Mouse (Mus musculus) granulocyte monocyte progenitor cell, adult 5-6 weeks (primary cell): ENCODE measurements around the gene Fgfr2. TPM values are rescaled to one million over a fixed set of nuclear protein-coding genes. Genes with fewer than 3 reads are reported as not detected.
A peak's percentile ranks its signal among the peaks of the same experiment; 100 is the strongest.
"Not testable (repeated sequence)": the region's sequence is repeated elsewhere in the genome, so short reads cannot be mapped to it uniquely, and the experiment has no call there.

Source experiments
- ATAC-seq: replicated peaks from 2 replicates; pipeline ENCODE4 v1.8.0; 2016; ENCODE audit warnings: mild to moderate bottlenecking, moderate TSS enrichment, inconsistent platforms; ENCODE audit not compliant: poor library complexity, severe bottlenecking
- total RNA-seq, 2 experiments: library from RNA; stranded (forward) in 1 of 2; stranded (reverse) in 1 of 2; fragments of 200-712, 200-1000 nt in 1 of 2; fragments of >200 nt in 1 of 2; fragmentation: Nextera tagmentation in 1 of 2; gene quantifications; 2 replicates each; pipeline ENCODE4 v1.2.3; 2014 to 2017

Gene Fgfr2
- total RNA-seq, 2 experiments from 2014 or later, result not detected

DNA sequence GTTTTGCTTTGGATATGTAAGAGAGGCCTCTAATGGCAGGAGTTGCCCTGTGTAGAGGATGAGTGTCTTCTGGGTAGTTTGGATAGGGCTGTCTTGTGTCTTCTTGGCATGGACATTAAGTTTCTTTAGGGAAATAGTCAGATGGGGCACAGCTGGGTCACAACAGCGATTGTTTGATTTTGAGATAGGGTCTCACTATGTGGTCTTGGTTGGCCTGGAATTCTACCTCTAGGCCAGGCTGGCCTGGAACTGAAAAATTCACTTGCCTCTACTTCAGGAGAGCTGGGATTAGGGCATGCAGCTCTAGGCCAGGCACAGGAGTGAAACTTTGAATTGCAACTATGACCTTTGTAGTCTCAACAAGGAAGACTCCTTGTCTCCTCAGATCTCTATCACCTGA, 2520.3 kb downstream of the Fgfr2 start:
- no peak for ATAC-seq

- no peak for ATAC-seq
Observed at GRCm38 (mm10) chr7:130600546-130600945, 2522.6 kb downstream of the Fgfr2 start.

DNA sequence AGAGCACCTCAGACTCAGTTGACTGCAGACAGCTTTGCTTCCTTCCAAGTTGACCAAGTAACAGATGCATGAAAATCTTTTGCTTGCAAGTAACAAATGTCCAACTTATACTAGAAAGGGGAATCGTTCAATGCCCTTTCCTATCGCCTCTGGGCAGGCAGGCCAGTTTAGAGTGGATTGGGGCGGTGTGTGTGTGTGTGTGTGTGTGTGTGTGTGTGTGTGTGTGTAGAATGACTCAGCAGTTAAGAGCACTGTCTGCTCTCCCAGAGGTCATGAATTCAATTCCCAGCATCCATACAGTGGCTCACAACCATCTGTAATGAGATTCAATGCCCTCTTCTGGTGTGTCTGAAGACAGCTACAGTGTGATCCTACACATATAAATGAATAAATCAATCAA, 2523.1 kb downstream of the Fgfr2 start:
- no peak for ATAC-seq

DNA sequence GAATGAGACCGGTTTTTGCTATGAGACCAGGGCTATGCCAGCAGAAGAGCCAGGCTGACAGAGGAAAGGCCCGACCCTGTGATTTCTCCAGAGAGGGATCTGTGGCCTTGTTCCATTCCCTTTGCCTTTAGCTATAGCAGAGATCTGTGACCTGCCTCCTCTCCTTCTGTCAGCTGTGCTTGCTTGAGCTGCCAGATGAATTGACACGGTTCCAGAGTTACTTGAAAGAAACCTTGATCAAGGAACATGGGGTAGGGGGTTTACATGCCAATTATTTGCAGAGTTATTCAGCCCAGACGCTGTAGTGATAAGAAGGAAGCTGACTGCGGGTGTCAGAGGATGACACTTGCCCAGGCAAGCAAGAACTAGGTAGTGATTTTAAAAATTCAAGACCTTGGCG, 2525.6 kb downstream of the Fgfr2 start:
- ATAC-seq, result no peak

DNA sequence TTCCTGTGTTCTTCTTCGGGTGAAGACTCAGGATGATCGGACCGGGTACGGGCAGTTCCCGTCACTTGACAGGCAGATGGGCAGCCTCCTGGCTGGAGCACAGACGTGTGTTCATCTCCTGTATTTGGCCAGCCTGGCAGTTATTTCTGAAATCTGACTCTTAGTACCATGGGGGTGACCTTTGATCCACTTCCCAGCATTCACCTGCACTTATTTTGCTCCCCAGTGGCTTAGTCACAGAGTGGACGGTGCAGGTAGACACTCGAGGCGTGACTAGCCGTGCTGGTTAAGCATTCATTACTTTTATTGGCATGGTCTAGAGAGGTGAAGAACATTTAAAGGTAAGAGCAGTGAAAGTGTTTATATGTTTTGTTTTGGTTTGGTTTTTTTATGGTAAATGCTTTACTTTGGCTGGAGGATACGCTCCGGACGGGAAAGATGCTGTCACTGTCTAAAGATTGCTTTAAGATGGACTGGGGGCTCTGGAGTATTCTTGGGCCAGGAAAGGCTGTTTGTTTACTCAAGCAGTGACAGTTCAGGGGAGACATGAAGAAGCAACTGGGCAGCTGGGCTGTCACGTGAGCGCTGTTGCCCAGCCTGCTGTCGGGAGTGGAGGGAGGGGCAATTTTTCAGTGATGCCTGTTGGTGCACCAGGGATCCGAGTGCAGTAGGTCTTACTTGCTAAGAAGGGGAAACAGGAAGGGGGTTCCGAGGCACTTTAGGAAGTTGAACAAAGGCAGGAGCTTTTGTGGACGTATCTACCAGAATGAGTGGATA, 2526.9 kb downstream of the Fgfr2 start:
- not testable (repeated sequence) for ATAC-seq

DNA sequence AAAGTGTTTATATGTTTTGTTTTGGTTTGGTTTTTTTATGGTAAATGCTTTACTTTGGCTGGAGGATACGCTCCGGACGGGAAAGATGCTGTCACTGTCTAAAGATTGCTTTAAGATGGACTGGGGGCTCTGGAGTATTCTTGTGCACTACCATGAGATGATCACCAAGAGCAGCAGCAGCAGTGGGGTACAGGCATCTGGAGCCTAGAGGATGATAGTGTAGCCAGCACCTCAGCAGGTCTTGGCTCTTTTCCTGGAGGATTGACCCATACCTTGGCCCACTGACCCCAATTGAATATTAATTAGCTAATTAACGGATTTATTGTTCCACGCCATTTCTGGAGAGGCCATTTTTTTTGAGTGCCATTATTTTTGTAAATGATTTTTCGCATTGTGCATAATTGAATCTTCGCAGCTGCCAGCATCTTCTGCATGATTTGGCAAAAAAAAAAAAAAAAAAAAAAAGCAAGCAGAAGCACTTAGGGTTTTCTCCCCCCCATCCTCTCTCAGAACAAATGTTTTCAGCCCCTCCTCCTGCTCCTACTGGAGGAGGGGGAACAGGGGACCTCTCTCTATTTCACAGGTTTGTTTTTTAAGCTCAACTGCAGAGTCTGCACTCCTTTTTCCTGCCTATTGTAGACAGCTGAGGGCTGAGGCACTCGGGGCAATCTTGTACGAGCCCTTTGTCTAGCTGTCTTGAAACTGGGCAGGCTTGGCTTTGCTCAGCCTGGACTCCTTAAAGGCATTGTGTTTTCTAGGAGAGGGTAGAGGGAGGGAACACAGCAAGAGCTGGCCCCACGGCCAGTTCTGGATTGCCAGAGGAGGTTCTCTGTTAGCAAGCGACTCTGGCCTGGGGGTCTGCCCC, 2529.5 kb downstream of the Fgfr2 start:
- not testable (repeated sequence) for ATAC-seq

- not testable (repeated sequence) for ATAC-seq
Observed at GRCm38 (mm10) chr7:130592975-130593374, 2530.2 kb downstream of the Fgfr2 start.

DNA sequence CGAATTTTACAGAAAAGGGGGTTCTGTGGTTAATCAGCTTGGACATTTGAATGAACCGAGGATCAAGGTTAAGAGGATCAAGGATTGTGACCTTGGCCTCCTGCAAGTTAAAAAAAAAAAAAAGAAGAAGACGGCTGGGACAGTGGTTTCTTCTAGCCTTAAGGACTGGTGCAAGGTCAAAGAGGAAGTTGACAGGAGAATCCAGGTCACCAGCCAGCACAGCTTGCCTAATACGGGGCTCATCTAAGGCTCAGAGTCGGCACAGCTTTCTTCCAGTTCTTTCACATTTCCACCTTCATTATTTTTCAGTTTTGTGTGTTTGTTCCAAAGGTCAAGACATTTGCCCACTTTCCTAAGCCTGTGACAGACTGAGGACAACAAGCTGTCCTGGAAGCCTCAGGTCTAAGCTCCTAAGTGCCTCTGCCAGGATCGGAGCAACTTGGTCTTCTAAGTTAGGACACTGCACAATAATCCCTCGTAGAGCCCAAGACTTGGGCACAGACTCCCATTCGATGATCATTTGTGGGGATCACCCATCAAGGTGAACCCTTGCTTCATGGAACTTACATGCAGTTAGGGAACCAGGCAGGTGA, 2532.2 kb downstream of the Fgfr2 start:
- peak; percentile 78 for ATAC-seq

DNA sequence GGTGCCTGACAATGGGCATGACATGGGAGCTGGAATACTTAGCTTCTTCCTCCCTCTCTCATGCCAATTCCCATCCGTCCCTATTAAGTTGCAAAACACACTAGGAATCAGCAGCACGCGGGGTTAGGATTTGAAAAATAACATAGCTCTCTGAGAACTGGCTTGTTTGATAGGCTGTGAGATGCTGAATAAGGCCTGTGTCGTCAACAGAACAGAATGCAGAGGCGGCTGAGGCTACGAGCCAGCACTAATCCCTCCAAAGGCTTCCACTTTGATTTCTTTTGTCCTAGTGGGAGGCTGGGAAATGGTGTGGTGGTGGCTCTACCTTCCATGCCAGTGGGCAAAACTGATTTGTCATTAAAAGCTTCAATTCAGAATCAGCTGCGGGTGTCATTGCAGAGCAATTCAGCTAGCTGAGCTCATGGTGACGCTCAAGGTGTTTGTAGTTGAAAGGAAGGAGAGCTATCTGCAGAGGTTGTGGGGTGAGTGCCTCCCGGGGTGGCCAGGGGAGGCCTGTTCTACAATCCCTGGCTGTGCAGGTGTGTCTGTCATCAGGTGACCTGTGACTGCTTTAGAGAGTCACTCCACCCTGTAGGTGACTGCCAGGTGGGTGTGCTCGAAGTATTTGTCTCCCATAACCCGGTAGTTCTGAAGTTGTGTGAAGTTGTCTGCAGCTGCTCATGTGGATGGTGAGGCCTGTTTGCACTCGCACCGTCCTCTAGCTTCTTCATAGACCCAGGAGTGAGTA, 2532.9 kb downstream of the Fgfr2 start:
- ATAC-seq, result 0 out of 2 replicates have a peak, but pooled peaks have one; percentile 1

DNA sequence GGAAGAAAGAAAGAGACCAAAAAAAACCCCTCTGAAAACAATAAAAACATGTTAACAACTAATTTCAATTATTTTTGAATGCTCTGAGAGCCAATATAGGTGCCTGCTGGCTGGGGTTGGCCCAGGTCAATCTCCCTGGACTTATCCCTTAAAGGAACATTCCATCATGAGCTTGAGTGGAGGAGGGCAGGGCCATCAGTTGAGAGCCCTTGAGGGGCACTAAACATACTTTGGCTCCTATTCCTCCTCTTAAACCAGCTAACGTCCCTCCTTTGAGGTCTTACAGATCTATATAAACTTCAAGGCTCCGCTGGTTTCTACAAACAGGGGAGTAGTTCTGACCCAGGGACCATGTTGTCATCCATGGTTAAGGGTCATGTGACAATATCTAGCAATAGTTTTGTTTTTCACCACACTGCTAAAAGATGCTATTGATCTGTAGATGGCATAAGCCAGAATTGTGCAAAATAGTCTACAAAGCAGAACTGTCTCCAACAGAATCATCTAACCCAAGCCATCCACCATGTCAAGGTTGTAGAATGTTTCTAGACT, 2536.6 kb downstream of the Fgfr2 start:
- no peak for ATAC-seq

DNA sequence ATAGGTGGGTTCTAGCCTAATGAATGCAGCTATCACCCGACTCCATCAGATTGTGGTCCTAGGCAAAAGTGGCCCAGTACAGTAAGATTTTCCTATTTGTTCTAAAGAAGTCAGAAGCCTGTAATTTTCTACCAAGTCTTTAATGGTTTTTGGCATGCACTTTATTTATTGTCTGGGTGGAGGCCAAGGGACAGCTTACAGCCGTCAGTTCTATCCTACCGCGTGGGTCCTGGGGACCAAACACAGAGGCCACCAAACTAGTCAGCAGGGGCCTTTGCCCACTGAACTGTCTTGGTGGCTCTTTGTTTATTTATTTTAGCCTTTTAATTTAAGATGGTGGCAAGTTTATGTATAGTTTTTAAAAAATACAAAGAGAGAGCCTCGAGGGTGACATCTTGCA, 2544.5 kb downstream of the Fgfr2 start:
- no peak for ATAC-seq

DNA sequence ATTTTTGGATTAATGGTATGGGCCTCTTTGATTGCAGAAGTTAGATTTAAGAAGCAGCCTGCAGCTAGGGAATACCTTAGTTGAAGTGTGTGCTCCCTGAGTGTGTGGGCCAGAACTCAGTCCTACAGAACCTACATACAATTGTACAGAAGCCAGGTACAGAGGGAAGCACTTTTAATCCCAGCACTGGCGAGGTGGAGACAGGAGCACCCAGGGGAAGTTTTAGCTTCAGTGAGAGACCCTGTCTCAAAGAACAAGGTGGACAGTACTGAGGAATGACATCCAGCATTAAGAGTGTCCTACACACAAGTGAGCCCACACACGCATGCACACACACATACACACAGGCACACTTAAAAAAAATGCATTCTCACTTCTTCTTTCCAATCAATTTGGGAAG, 2545.1 kb downstream of the Fgfr2 start:
- no peak for ATAC-seq

- ATAC-seq, result no peak; the same call in 1 of the 2 replicates
Observed at GRCm38 (mm10) chr7:130577388-130578003, 2545.7 kb downstream of the Fgfr2 start, which contains the start of gene Tacc2. TSS of gene Tacc2 (plus strand) at chr7:130577438.

DNA sequence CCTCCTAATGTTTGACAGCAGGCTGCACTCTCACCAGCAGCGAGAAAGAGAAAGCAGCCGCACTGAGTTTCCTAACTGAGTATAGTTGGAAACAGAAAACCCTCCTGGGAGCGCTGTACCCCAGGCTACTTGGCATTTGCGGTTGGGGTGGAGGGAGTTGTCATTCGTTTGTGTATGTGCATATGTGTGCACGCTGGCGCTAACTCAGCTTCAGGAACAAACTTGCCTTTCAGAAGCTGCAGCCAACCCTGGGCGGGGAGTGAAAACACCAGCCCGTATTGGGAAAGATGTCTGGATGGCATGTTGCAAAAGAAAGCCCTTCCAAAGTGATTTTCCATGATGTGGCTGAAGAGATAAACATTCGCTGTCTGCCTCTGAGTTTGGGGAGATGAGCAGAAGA, 2546.2 kb downstream of the Fgfr2 start:
- peak; percentile 67 for ATAC-seq

GRCm38 (mm10) chr7:130574211-130574991, 2548.7 kb downstream of the Fgfr2 start:
- ATAC-seq, result no peak

GRCm38 (mm10) chr7:130573746-130574145, 2549.4 kb downstream of the Fgfr2 start:
- no peak for ATAC-seq

GRCm38 (mm10) chr7:130572821-130573220, 2550.3 kb downstream of the Fgfr2 start, which contains the start of gene Nsmce4a:
TSS of gene Nsmce4a (minus strand) at chr7:130573118.
- ATAC-seq, result no peak

DNA sequence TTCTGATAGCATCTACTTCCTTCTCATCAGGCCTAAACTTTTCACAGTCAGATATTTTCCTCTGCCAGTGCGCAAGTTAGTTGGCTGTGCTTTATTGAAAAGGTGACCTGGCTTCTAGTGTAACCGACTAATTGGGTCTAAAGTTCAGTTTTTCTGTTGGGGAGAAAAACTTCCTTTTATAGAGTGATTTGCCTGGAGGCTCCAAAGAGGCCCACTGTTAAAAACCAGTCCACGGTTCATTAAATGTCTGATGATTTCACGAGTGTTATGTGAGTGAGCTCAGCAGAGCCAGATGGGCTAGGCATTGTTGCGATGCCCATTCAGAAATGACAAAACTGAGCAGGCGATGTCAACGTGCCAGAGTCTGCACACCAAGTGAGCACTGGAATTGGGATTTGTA, 2552.7 kb downstream of the Fgfr2 start:
- ATAC-seq, result no peak
